Mouse (Mus musculus) bone marrow, adult 2 months (tissue): ENCODE results near the gene Antxr1.

ENCODE experiments used
- CTCF ChIP-seq: fragments of 200-500 bp; IDR thresholded peaks from 2 replicates; pipeline ENCODE4 v1.5.1; 2011; ENCODE audit warnings: low read length, control low read depth; ENCODE audit not compliant: control insufficient read depth, insufficient read depth
- POLR2A ChIP-seq: fragments of 200-500 bp; IDR thresholded peaks from 2 replicates; pipeline ENCODE4 v1.6.1; 2011; ENCODE audit warnings: low read depth, mild to moderate bottlenecking, control low read depth, low read length, borderline replicate concordance; ENCODE audit not compliant: control insufficient read depth

GRCm38 (mm10) chr6:87186988-87187387, 148.6 kb downstream of the Antxr1 start:
- TF ChIP-seq CTCF (no peak), POLR2A (no peak)
